Mouse (Mus musculus): ENCODE measurements at regions not wholly inside any gene's neighbourhood (a gene's known extent, or its start where the extent isn't known, plus 50 kb on each side); places are given as distances from the start of the nearest gene placed in this dataset.

DNA sequence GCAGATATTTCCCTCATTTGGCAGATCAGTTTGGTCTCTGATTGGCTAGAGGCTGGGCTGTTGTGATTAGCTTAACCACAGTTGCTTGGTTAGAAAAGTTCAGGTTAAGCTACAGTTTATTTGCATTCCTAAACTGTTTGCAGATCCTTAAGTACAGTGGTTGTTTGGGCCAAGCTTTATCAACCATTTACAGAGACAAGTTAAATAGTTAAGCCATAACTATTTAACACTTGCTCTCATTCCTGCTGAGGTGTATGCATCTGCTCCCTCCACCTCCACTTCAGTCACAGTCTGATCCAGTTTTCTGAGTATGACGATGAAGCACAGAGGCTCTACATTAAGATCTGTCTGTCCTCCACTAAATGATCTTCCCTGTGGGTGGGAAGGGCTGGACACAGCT, 58.6 kb upstream of the Gdf10 start:
- DNase-seq (ENCODE audit: low spot score) = no peak

DNA sequence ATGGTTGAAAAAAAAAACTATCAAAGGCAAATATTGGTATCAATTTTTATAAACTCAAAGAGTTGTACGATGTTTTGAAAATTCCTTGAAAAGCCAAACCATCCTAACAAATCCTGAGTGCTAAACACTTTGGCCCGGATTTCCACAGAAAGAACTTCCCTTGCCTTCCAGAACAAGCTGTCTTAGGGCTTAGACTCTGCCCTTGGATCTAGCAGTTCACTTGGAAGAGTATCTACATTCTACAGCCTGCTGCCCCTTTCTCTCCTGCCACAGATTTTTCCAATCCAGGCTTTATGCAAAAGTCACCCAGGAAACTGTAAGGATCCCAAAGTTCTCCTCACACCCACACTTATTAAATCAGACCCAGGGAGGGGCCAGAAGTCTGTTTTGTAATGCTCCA, 57.6 kb upstream of the Gdf10 start:
- no peak for DNase-seq (ENCODE audit: low spot score)

DNA sequence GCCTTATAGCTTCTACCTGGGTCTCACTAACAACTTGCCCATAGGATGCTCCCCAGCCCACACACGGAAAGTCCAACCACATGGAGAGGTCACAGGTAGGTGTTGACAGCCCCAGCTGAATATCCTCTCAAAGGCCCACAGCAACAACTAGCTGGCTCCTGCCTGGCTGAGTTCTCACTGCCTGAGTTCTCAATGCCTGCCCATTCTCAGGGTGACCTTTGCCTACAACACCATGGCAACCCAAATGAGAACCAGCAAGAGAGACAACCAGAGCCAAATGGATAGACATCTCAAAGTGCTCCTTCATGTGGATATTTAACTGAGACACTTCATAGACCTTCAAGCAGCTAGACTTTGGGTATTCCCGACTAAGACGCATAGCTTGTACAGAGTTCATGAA, 55.7 kb upstream of the Gdf10 start:
- no peak for DNase-seq (ENCODE audit: low spot score)
